Mouse (Mus musculus): Measurements from ENCODE around the gene Efna2. TPM values are rescaled to one million over a fixed set of nuclear protein-coding genes. Genes with fewer than 3 reads are reported as not detected.

Efna2 gene
- polyA plus RNA-seq, 1 experiment from 2014 or later, result 54.6 TPM

DNA sequence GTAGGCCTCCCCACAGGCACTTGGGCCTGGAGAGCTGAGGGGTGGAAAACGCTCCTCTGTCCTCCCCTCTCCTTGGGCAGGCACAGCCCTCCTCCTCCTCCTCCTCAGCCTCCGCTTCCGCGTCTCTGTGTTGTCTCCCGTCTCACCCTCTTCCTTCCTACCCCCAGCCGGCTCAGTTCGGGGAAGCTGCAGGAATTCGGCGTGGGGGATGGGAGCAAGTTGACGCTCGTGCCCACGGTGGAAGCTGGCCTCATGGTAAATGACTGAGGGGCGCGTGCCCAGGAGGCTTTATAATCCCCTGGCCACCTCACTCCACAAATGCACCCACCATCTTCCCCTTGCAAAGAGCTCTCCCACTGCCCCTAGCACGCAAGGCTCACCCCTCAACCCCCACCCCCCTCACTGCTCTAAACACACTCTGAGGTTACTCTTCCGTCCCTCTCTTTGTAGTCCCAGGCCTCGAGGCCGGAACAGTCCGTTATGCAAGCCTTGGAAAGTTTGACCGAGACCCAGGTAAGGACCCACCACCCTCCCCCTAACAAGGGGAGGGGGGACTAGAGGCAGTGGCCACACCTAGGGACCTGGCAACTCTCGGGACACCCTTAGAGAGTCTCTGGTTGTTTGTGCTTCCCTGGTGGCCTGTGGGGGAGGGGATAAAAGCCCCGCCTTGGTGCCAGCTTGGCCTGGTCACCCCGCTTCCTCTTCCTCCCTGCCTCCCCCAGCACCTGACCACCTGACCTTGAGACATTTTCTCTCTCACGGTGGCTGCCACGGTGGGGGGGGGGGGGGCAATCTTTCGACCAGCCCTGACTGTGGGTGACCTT lies 27.9 kb upstream of the Efna2 start:
- ATAC-seq (replicated peaks), result no peak
- H3K36me3 ChIP-seq (replicated peaks), result peaks cover 35% of the 10 kb centered on the region
- H3K9me3 ChIP-seq, result no peaks in the 10 kb centered on the region
- peak overlapping the region; percentile 67 for H3K4me2 ChIP-seq
- peak overlapping the region; percentile 99 for H3K9ac ChIP-seq
- WGBS, result under 1% methylated on average over 26 of the region's 26 CpGs
- no peaks in the 10 kb centered on the region for H3K27me3 ChIP-seq (replicated peaks)
- peak overlapping the region; percentile 94 for H3K4me3 ChIP-seq
- peaks cover 51% of the 10 kb centered on the region for H3K4me1 ChIP-seq
- H3K27ac ChIP-seq, result peak overlapping the region; percentile 100

DNA sequence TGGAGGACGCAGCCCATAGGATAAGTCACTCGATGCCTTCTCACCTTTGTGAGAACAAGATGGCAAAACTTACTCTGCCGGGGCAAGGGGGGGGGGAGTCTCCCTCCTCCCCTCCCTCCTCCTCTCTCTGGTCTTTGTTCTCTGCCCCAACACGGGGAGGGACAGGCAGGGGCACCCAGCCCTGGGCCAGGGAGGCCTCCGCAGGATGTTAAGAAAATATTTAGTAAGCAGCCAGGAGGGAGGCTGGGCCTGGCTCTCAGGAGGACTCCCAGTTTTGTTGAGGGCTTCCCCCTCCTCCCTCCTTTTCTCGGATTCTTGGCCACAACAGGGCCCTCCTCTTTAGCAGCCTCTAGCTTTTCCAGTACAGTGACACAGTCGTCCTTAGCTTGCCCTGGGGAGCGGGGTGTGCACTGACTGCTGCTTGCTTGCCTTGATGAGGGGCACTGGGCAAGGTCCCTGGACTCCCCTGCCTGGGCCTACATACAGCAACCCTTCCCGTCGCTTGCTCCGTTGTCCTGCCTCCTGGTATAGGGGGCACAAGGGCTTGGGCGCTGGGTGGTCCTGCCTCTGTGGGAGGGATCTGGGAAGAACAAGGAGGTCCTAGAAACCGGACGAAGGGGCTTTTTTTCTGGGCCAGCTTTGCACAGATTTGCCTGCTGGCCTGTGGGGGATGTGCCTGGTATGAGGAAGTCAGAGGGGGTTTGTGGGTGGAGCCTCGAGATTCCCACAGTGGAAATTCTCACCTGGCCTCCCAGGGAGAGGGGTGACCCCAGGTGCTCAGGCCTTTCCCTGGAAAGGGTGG lies 27.0 kb upstream of the Efna2 start:
- Histone ChIP-seq H3K36me3 (replicated peaks) (peaks cover 44% of the 10 kb centered on the region), H3K9ac (peak overlapping the region; percentile 99), H3K4me3 (peak overlapping the region; percentile 94), H3K4me2 (peak overlapping the region; percentile 67), H3K27ac (peak overlapping the region; percentile 100), H3K4me1 (peaks cover 54% of the 10 kb centered on the region), H3K27me3 (replicated peaks) (no peaks in the 10 kb centered on the region), H3K9me3 (no peaks in the 10 kb centered on the region)
- ATAC-seq (replicated peaks), result no peak
- WGBS, result 3% methylated on average over 15 of the region's 15 CpGs

- H3K27ac ChIP-seq, result peak overlapping the region; percentile 100
- peak overlapping the region; percentile 94 for H3K4me3 ChIP-seq
- H3K4me1 ChIP-seq, result peaks cover 52% of the 10 kb centered on the region
- H3K27me3 ChIP-seq (replicated peaks), result no peaks in the 10 kb centered on the region
- H3K36me3 ChIP-seq (replicated peaks), result peaks cover 46% of the 10 kb centered on the region
- peak overlapping the region; percentile 67 for H3K4me2 ChIP-seq
- WGBS, result 25% methylated on average over 3 of the region's 3 CpGs
- no peaks in the 10 kb centered on the region for H3K9me3 ChIP-seq
- peak overlapping the region; percentile 99 for H3K9ac ChIP-seq
- no peak for ATAC-seq (replicated peaks)
These were observed 26.4 kb upstream of the Efna2 start for GRCm38 (mm10) chr10:80152873-80153260.

- peak overlapping the region; percentile 99; the same call in 1 of the 2 replicates for H3K9ac ChIP-seq
- H3K4me1 ChIP-seq, result peaks cover 59% of the 10 kb centered on the region
- H3K36me3 ChIP-seq (replicated peaks), result peaks cover 46% of the 10 kb centered on the region
- H3K4me2 ChIP-seq, result peak overlapping the region; percentile 67
- no peak overlapping the region for H3K4me3 ChIP-seq
- peak overlapping the region; percentile 100 for H3K27ac ChIP-seq
- no peak for ATAC-seq (replicated peaks)
- WGBS, result 84% methylated on average over 19 of the region's 19 CpGs
- no peaks in the 10 kb centered on the region for H3K9me3 ChIP-seq
- no peaks in the 10 kb centered on the region for H3K27me3 ChIP-seq (replicated peaks)
These were observed 25.6 kb upstream of the Efna2 start for GRCm38 (mm10) chr10:80153713-80154112.

DNA sequence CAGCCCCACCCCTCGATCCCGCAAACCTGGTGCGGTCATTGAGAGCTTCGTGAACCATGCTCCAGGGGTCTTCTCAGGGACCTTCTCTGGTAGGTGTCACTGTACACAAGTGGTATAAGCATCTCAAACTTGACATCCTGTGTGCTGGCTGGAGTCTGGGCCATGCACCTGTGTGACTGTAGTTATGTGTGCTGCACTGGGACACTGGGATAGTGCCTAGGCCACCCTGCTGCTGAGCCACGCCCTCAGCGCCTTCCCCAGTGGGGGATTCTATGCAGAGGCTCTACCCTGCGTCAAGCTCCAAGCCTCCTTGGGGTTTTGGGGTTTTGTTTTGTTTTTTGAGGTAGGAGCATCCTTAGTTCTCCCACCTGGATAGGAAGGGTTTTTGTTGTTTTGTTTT lies 24.9 kb upstream of the Efna2 start:
- Histone ChIP-seq H3K27ac (peak overlapping the region; percentile 52; the same call in 1 of the 2 replicates), H3K27me3 (replicated peaks) (no peaks in the 10 kb centered on the region), H3K4me1 (peaks cover 65% of the 10 kb centered on the region), H3K36me3 (replicated peaks) (peaks cover 46% of the 10 kb centered on the region), H3K4me3 (no peak overlapping the region), H3K4me2 (no peak overlapping the region; the same call in 1 of the 2 replicates), H3K9ac (no peak overlapping the region), H3K9me3 (no peaks in the 10 kb centered on the region)
- no peak for ATAC-seq (replicated peaks)
- 77% methylated on average over 7 of the region's 7 CpGs for WGBS

DNA sequence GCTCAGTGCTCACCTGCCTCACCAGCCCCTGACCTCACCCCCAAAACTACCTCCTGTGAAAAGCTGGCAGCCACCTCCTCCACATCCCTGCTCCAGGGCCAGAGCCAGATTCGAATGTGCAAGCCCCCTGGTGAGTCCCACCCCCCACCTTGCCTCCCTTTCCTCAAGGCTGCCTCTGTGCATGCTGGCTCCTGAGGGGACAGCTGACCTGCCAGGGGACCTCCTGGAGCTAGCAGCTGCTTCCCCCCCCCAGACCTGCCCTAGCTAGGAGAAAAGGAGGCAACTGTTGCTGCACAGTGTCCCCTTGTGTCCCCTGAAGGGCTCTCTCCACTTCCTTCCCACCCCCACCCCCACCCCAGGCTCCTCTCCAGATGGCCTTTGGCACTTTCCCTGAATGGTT lies 24.0 kb upstream of the Efna2 start:
- Histone ChIP-seq H3K27me3 (replicated peaks) (no peaks in the 10 kb centered on the region), H3K36me3 (replicated peaks) (peaks cover 46% of the 10 kb centered on the region), H3K27ac (peak overlapping the region; percentile 52), H3K9me3 (no peaks in the 10 kb centered on the region), H3K4me1 (peaks cover 70% of the 10 kb centered on the region), H3K4me2 (no peak overlapping the region), H3K4me3 (no peak overlapping the region), H3K9ac (no peak overlapping the region)
- 58% methylated on average over 1 of the region's 1 CpGs for WGBS
- ATAC-seq (replicated peaks), result no peak

GRCm38 (mm10) chr10:80156002-80156751 lies 23.1 kb upstream of the Efna2 start:
- Histone ChIP-seq H3K9me3 (no peaks in the 10 kb centered on the region), H3K27me3 (replicated peaks) (no peaks in the 10 kb centered on the region), H3K4me2 (no peak overlapping the region), H3K4me1 (peaks cover 79% of the 10 kb centered on the region), H3K36me3 (replicated peaks) (peaks cover 46% of the 10 kb centered on the region), H3K9ac (no peak overlapping the region), H3K27ac (peak overlapping the region; percentile 53), H3K4me3 (no peak overlapping the region)
- no peak for ATAC-seq (replicated peaks)
- 83% methylated on average over 29 of the region's 29 CpGs for WGBS

- H3K27me3 ChIP-seq (replicated peaks), result no peaks in the 10 kb centered on the region
- ATAC-seq (replicated peaks), result no peak
- 49% methylated on average over 7 of the region's 7 CpGs for WGBS
- peaks cover 84% of the 10 kb centered on the region for H3K4me1 ChIP-seq
- H3K9me3 ChIP-seq, result no peaks in the 10 kb centered on the region
- H3K27ac ChIP-seq, result peak overlapping the region; percentile 53
- H3K4me3 ChIP-seq, result no peak overlapping the region
- H3K9ac ChIP-seq, result no peak overlapping the region
- peaks cover 46% of the 10 kb centered on the region for H3K36me3 ChIP-seq (replicated peaks)
- no peak overlapping the region for H3K4me2 ChIP-seq
These were observed 22.6 kb upstream of the Efna2 start for GRCm38 (mm10) chr10:80156752-80157053.

GRCm38 (mm10) chr10:80157141-80157929 lies 21.9 kb upstream of the Efna2 start:
- H3K4me2 ChIP-seq, result no peak overlapping the region
- H3K36me3 ChIP-seq (replicated peaks), result peaks cover 46% of the 10 kb centered on the region
- 55% methylated on average over 15 of the region's 15 CpGs for whole genome bisulfite sequencing
- H3K4me1 ChIP-seq, result peaks cover 78% of the 10 kb centered on the region
- H3K9ac ChIP-seq, result no peak overlapping the region
- no peaks in the 10 kb centered on the region for H3K9me3 ChIP-seq
- peak overlapping the region; percentile 53 for H3K27ac ChIP-seq
- H3K4me3 ChIP-seq, result no peak overlapping the region
- no peak for ATAC-seq (replicated peaks)
- H3K27me3 ChIP-seq (replicated peaks), result no peaks in the 10 kb centered on the region

GRCm38 (mm10) chr10:80158307-80158986 lies 20.8 kb upstream of the Efna2 start:
- 12% methylated on average over 18 of the region's 18 CpGs for WGBS
- H3K4me2 ChIP-seq, result peak overlapping the region; percentile 78
- peak overlapping the region; percentile 92 for H3K27ac ChIP-seq
- ATAC-seq (replicated peaks), result no peak
- H3K9me3 ChIP-seq, result no peaks in the 10 kb centered on the region
- no peaks in the 10 kb centered on the region for H3K27me3 ChIP-seq (replicated peaks)
- peaks cover 67% of the 10 kb centered on the region for H3K4me1 ChIP-seq
- no peak overlapping the region for H3K4me3 ChIP-seq
- peaks cover 40% of the 10 kb centered on the region for H3K36me3 ChIP-seq (replicated peaks)
- H3K9ac ChIP-seq, result peak overlapping the region; percentile 5; the same call in 1 of the 2 replicates

DNA sequence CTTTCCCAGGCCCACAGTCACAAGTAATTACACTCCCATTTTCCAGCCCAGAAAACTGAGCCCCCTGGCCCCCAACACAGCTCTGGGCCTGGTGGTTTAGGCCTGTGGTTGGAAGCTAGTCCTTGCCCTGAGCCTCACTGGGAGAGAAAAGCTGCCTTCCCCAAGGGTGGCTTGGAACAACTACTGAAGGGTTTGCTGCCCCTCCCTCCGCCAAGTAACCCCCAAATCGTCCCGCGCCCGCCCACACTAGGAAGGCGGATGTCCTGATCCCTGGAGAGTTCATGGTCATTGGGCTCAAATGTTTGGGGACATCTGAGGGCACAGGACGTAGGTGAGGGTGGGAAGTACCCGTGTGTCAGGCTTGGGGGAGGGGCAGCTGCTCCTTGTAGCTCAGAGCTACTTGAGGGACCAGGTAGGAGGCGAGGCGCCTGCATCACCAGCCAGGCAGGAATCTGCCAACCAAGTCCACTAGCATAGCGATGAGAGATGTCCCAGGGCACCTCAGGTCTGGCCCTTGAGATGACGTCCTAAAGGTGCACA lies 20.2 kb upstream of the Efna2 start:
- Histone ChIP-seq H3K4me3 (peak overlapping the region; percentile 45), H3K36me3 (replicated peaks) (peaks cover 34% of the 10 kb centered on the region), H3K4me1 (peaks cover 65% of the 10 kb centered on the region), H3K27ac (peak overlapping the region; percentile 92), H3K27me3 (replicated peaks) (no peaks in the 10 kb centered on the region), H3K9me3 (no peaks in the 10 kb centered on the region), H3K4me2 (peak overlapping the region; percentile 78), H3K9ac (peak overlapping the region; percentile 43)
- ATAC-seq (replicated peaks), result no peak; the same call in none of the 2 replicates
- 6% methylated on average over 12 of the region's 12 CpGs for WGBS

Data from midbrain, embryonic 15.5 days (tissue).